Mouse (Mus musculus) MEL (cell line): ENCODE measurements around the gene Pxt1. TPM values are rescaled to one million over a fixed set of nuclear protein-coding genes. Genes with fewer than 3 reads are reported as not detected.

ENCODE experiments used
- DNase-seq: peaks from one replicate; pipeline ENCODE4 v3.0.0; 2011; ENCODE audit warnings: low read depth, low spot score
- H3K27ac ChIP-seq: 2 replicates; pipeline ENCODE4 v1.5.1; 2012; ENCODE audit warnings: low read depth, mild to moderate bottlenecking, control low read depth, low read length, moderate library complexity; ENCODE audit not compliant: control insufficient read depth
- H3K27me3 ChIP-seq, 2 experiments: fragments of 150-350 bp in 1 of 2; sonication (generic) in 1 of 2; 2 replicates each; pipeline ENCODE4 v1.6.1; 2012; ENCODE audit warnings: low read length in 2 of 2, mild to moderate bottlenecking in 2 of 2, improper control_type of control experiment in 1 of 2, moderate library complexity in 1 of 2; ENCODE audit not compliant: insufficient read depth in 2 of 2, control insufficient read depth in 1 of 2
- H3K36me3 ChIP-seq, 2 experiments: 2 replicates each; pipeline ENCODE4 v1.6.1; 2012 to 2014; ENCODE audit warnings: low read length in 2 of 2, improper control_type of control experiment in 1 of 2, inconsistent platforms in 1 of 2, mild to moderate bottlenecking in 1 of 2; ENCODE audit not compliant: insufficient read depth in 2 of 2, control insufficient read depth in 1 of 2
- H3K4me1 ChIP-seq, 2 experiments: fragments of 150-350 bp in 1 of 2; sonication (generic) in 1 of 2; 2 replicates each; pipeline ENCODE4 v1.6.1; 2012; ENCODE audit warnings: low read length in 2 of 2, improper control_type of control experiment in 1 of 2, mild to moderate bottlenecking in 1 of 2; ENCODE audit not compliant: insufficient read depth in 2 of 2, control insufficient read depth in 1 of 2
- H3K4me3 ChIP-seq, 2 experiments: fragments of 150-350 bp in 1 of 2; sonication (generic) in 1 of 2; 2 replicates each; pipeline ENCODE4 v1.5.1; 2012; ENCODE audit warnings: low read depth in 2 of 2, low read length in 2 of 2, mild to moderate bottlenecking in 2 of 2, moderate library complexity in 2 of 2, control low read depth in 1 of 2, improper control_type of control experiment in 1 of 2; ENCODE audit not compliant: control insufficient read depth in 1 of 2, insufficient read depth in 1 of 2
- H3K79me2 ChIP-seq: 2 replicates; pipeline ENCODE4 v1.6.1; 2012; ENCODE audit warnings: mild to moderate bottlenecking, low read length, moderate library complexity; ENCODE audit not compliant: control insufficient read depth, poor library complexity, insufficient read depth
- H3K9ac ChIP-seq: 2 replicates; pipeline ENCODE4 v1.6.1; 2012; ENCODE audit warnings: low read depth, mild to moderate bottlenecking, control low read depth, low read length, moderate library complexity; ENCODE audit not compliant: control insufficient read depth, poor library complexity, severe bottlenecking
- H3K9me3 ChIP-seq: fragments of 150-350 bp; sonication (generic); replicated peaks from 2 replicates; pipeline ENCODE4 v1.6.1; 2012; ENCODE audit warnings: mild to moderate bottlenecking, low read length, improper control_type of control experiment, moderate library complexity; ENCODE audit not compliant: insufficient read depth
- CTCF ChIP-seq, 3 experiments: IDR thresholded peaks in 2 of 3; conservative IDR thresholded peaks in 1 of 3; 2 replicates each; pipeline ENCODE4 v1.5.1; 2011 to 2012; ENCODE audit warnings: low read length in 3 of 3, low read depth in 2 of 3, mild to moderate bottlenecking in 2 of 3, improper control_type of control experiment in 1 of 3, inconsistent platforms in 1 of 3, mixed read lengths in 1 of 3, moderate library complexity in 1 of 3; ENCODE audit not compliant: control insufficient read depth in 1 of 3, insufficient read depth in 1 of 3, poor library complexity in 1 of 3, severe bottlenecking in 1 of 3
- E2F4 ChIP-seq: IDR thresholded peaks from 2 replicates; pipeline ENCODE4 v1.6.1; 2011; ENCODE audit warnings: low read depth, low read length, improper control_type of control experiment, borderline replicate concordance
- EP300 ChIP-seq, 2 experiments: IDR thresholded peaks; 2 replicates each; pipeline ENCODE4 v1.6.1; 2011; ENCODE audit warnings: improper control_type of control experiment in 2 of 2, low read length in 2 of 2, low read depth in 1 of 2, mild to moderate bottlenecking in 1 of 2
- JUND ChIP-seq: IDR thresholded peaks from 2 replicates; pipeline ENCODE4 v1.6.1; 2011; ENCODE audit warnings: low read depth, mild to moderate bottlenecking, improper control_type of control experiment, low read length
- MEF2A ChIP-seq: IDR thresholded peaks from 2 replicates; pipeline ENCODE4 v1.6.1; 2014; ENCODE audit warnings: low read depth, mild to moderate bottlenecking, inconsistent platforms, low read length, improper control_type of control experiment; ENCODE audit not compliant: poor library complexity, insufficient replicate concordance, severe bottlenecking; ENCODE audit errors: extremely low read depth
- MYC ChIP-seq: IDR thresholded peaks from 2 replicates; pipeline ENCODE4 v1.6.1; 2011; ENCODE audit warnings: low read depth, mild to moderate bottlenecking, low read length, improper control_type of control experiment, moderate library complexity
- NELFE ChIP-seq: IDR thresholded peaks from 2 replicates; pipeline ENCODE4 v1.6.1; 2011; ENCODE audit warnings: low read depth, low read length, improper control_type of control experiment
- POLR2A ChIP-seq, 2 experiments: IDR thresholded peaks; 2 replicates each; pipeline ENCODE4 v1.6.1; 2011 to 2012; ENCODE audit warnings: low read length in 2 of 2, mild to moderate bottlenecking in 2 of 2, control low read depth in 1 of 2, improper control_type of control experiment in 1 of 2, low read depth in 1 of 2, moderate library complexity in 1 of 2; ENCODE audit not compliant: control insufficient read depth in 1 of 2, insufficient read depth in 1 of 2, poor library complexity in 1 of 2
- POLR2AphosphoS2 ChIP-seq: IDR thresholded peaks from 2 replicates; pipeline ENCODE4 v1.6.1; 2011; ENCODE audit warnings: low read length, improper control_type of control experiment
- POLR2AphosphoS5 ChIP-seq: IDR thresholded peaks from 2 replicates; pipeline ENCODE4 v1.6.1; 2012; ENCODE audit warnings: low read depth, borderline replicate concordance, mild to moderate bottlenecking, inconsistent platforms, low read length, moderate library complexity, mixed read lengths
- RAD21 ChIP-seq: IDR thresholded peaks from 2 replicates; pipeline ENCODE4 v1.6.1; 2011; ENCODE audit warnings: mild to moderate bottlenecking, low read depth, low read length, improper control_type of control experiment
- SMC3 ChIP-seq: IDR thresholded peaks from 2 replicates; pipeline ENCODE4 v1.6.1; 2011; ENCODE audit warnings: low read depth, low read length, improper control_type of control experiment
- TAL1 ChIP-seq: IDR thresholded peaks from 2 replicates; pipeline ENCODE4 v1.6.1; 2012; ENCODE audit warnings: mild to moderate bottlenecking, inconsistent platforms, low read length, moderate library complexity, mixed read lengths
- TCF12 ChIP-seq: IDR thresholded peaks from 2 replicates; pipeline ENCODE4 v1.6.1; 2014; ENCODE audit warnings: low read depth, mild to moderate bottlenecking, inconsistent platforms, low read length, improper control_type of control experiment, moderate library complexity
- UBTF ChIP-seq: IDR thresholded peaks from 2 replicates; pipeline ENCODE4 v1.6.1; 2012; ENCODE audit warnings: low read depth, mild to moderate bottlenecking, inconsistent platforms, low read length, improper control_type of control experiment, moderate library complexity, borderline replicate concordance; ENCODE audit not compliant: insufficient read depth
- USF1 ChIP-seq: IDR thresholded peaks from 2 replicates; pipeline ENCODE4 v1.6.1; 2014; ENCODE audit warnings: low read depth, mild to moderate bottlenecking, inconsistent platforms, low read length, improper control_type of control experiment, moderate library complexity
- ZC3H11A ChIP-seq: IDR thresholded peaks from 2 replicates; pipeline ENCODE4 v1.6.1; 2012; ENCODE audit warnings: low read depth, mild to moderate bottlenecking, inconsistent platforms, low read length, improper control_type of control experiment
- ZNF384 ChIP-seq: IDR thresholded peaks from 2 replicates; pipeline ENCODE4 v1.6.1; 2012; ENCODE audit warnings: low read depth, mild to moderate bottlenecking, inconsistent platforms, low read length, improper control_type of control experiment
- polyA plus RNA-seq, 2 experiments: library from polyadenylated mRNA; stranded (reverse) in 1 of 2; unstranded in 1 of 2; fragments of >175 nt in 1 of 2; fragments of >200 nt in 1 of 2; gene quantifications; 2 replicates each; pipeline versions ENCODE4 v1.2.1 to v1.2.4; 2012; ENCODE audit warnings: low replicate concordance in 2 of 2, low read depth in 1 of 2; ENCODE audit not compliant: insufficient read length in 2 of 2, insufficient read depth in 1 of 2, missing spikeins in 1 of 2
- total RNA-seq: library from RNA; depleted of rRNA; stranded (reverse); fragments of 300-350 nt; gene quantifications from 2 replicates; pipeline ENCODE4 v1.2.3, GENCODE M21; 2012

The Pxt1 gene
- total and polyA plus RNA-seq, 3 experiments, result not detected

- H3K9me3 ChIP-seq, result no peaks in the 10 kb centered on the region
- no peaks in the 10 kb centered on the region for H3K79me2 ChIP-seq
- H3K4me1 ChIP-seq, result no peaks in the 10 kb centered on the region
- no peak overlapping the region for H3K9ac ChIP-seq
- no peaks in the 10 kb centered on the region for H3K27me3 ChIP-seq
- H3K27ac ChIP-seq, result no peak overlapping the region
- H3K4me3 ChIP-seq, result no peak overlapping the region
- H3K36me3 ChIP-seq, result no peaks in the 10 kb centered on the region; a peak in 2 of 4 replicates
- no peak for DNase-seq
- TF ChIP-seq E2F4, result no peak
- no peak for TF ChIP-seq USF1
- TF ChIP-seq CTCF (IDR thresholded peaks at IDR 0.05 in 2 of 3, conservative IDR thresholded peaks at IDR 0.05 in 1 of 3; ENCODE audit: control insufficient read depth in 1 of 3, insufficient read depth in 1 of 3, low read depth in 2 of 3, low read length in 3 of 3, poor library complexity in 1 of 3, severe bottlenecking in 1 of 3), result no peak
- TF ChIP-seq RAD21, result no peak
- no peak for TF ChIP-seq MYC
- no peak for TF ChIP-seq POLR2A (IDR thresholded peaks at IDR 0.05; ENCODE audit: control insufficient read depth in 1 of 2, insufficient read depth in 1 of 2, low read depth in 1 of 2, low read length in 2 of 2, poor library complexity in 1 of 2)
- TF ChIP-seq EP300 (IDR thresholded peaks at IDR 0.05; ENCODE audit: low read depth in 1 of 2, low read length in 2 of 2), result no peak
- no peak for TF ChIP-seq MEF2A
- no peak for TF ChIP-seq ZNF384
- TF ChIP-seq UBTF, result no peak
- no peak for TF ChIP-seq ZC3H11A
- no peak for TF ChIP-seq SMC3
- no peak for TF ChIP-seq JUND
- no peak for TF ChIP-seq TAL1
- TF ChIP-seq POLR2AphosphoS5, result no peak
These were observed 45.4 kb upstream of the Pxt1 start for GRCm38 (mm10) chr17:28988996-28989395.

GRCm38 (mm10) chr17:28988291-28988690, 44.7 kb upstream of the Pxt1 start:
- H3K27ac ChIP-seq, result no peak overlapping the region
- no peaks in the 10 kb centered on the region for H3K79me2 ChIP-seq
- H3K27me3 ChIP-seq, result no peaks in the 10 kb centered on the region
- TF ChIP-seq NELFE (no peak), ZC3H11A (no peak), TCF12 (no peak), UBTF (no peak), POLR2AphosphoS2 (no peak), MYC (no peak), POLR2AphosphoS5 (no peak), EP300 (IDR thresholded peaks at IDR 0.05; ENCODE audit: low read depth in 1 of 2, low read length in 2 of 2) (no peak)
- no peaks in the 10 kb centered on the region for H3K4me1 ChIP-seq
- H3K36me3 ChIP-seq, result no peaks in the 10 kb centered on the region; a peak in 2 of 4 replicates
- no peak for DNase-seq
- no peak overlapping the region for H3K4me3 ChIP-seq
- no peak overlapping the region for H3K9ac ChIP-seq
- no peaks in the 10 kb centered on the region for H3K9me3 ChIP-seq
